Mouse (Mus musculus) embryonic facial prominence, embryonic 11.5 days (tissue): ENCODE data around the gene Psmd13. TPM values are rescaled to one million over a fixed set of nuclear protein-coding genes. Genes with fewer than 3 reads are reported as not detected.
"Not testable (repeated sequence)": the region's sequence is repeated elsewhere in the genome, so short reads cannot be mapped to it uniquely, and the experiment has no call there.

ENCODE experiments used
- ATAC-seq: fragments of 200-750 bp; cut with Nextera tagmentation; replicated peaks from 2 replicates; pipeline ENCODE4 v1.8.0; 2017; ENCODE audit warnings: low read depth; ENCODE audit not compliant: insufficient number of reproducible peaks, low FRiP score, low TSS enrichment
- DNase-seq: peaks from one replicate; pipeline ENCODE4 v3.0.0-alpha.2; 2015; ENCODE audit warnings: low spot score
- H3K27ac ChIP-seq: fragments of 300-500 bp; sonication (generic); replicated peaks from 2 replicates; pipeline ENCODE4 v1.5.1; 2014; ENCODE audit warnings: mild to moderate bottlenecking, low read depth, low read length, control low read depth
- H3K27me3 ChIP-seq: fragments of 300-500 bp; sonication (generic); 2 replicates; pipeline ENCODE4 v1.6.1; 2014; ENCODE audit warnings: mild to moderate bottlenecking, low read length, moderate library complexity, mixed read lengths; ENCODE audit not compliant: control insufficient read depth, insufficient read depth
- H3K36me3 ChIP-seq: fragments of 300-500 bp; sonication (generic); replicated peaks from 2 replicates; pipeline ENCODE4 v1.6.1; 2014; ENCODE audit warnings: low read depth, mild to moderate bottlenecking, low read length, moderate library complexity, mixed read lengths; ENCODE audit not compliant: control insufficient read depth, insufficient read depth
- H3K4me1 ChIP-seq: fragments of 300-500 bp; sonication (generic); 2 replicates; pipeline ENCODE4 v1.6.1; 2014; ENCODE audit warnings: low read length, mixed read lengths; ENCODE audit not compliant: control insufficient read depth, insufficient read depth
- H3K4me2 ChIP-seq: fragments of 300-500 bp; sonication (generic); 2 replicates; pipeline ENCODE4 v1.6.1; 2014; ENCODE audit warnings: low read depth, mild to moderate bottlenecking, control low read depth, low read length, moderate library complexity
- H3K4me3 ChIP-seq: fragments of 300-500 bp; sonication (generic); 2 replicates; pipeline ENCODE4 v1.5.1; 2014; ENCODE audit warnings: low read depth, low read length, control low read depth
- H3K9ac ChIP-seq: fragments of 300-500 bp; sonication (generic); replicated peaks from 2 replicates; pipeline ENCODE4 v1.6.1; 2014; ENCODE audit warnings: mild to moderate bottlenecking, control low read depth, low read length
- H3K9me3 ChIP-seq: fragments of 300-500 bp; sonication (generic); replicated peaks from 2 replicates; pipeline ENCODE4 v1.6.1; 2016; ENCODE audit warnings: mild to moderate bottlenecking, low read length, inconsistent platforms, mixed read lengths; ENCODE audit not compliant: control insufficient read depth
- WGBS: fragments of 180-500 bp; shearing (Covaris S2); extraction: QIAGEN DNeasy Blood & Tissue Kit; methylation state at CpG from one replicate; pipeline ENCODE4 v1.1.7; 2014; 5-methylcytosine and 5-hydroxymethylcytosine counted together
- polyA plus RNA-seq: library from polyadenylated mRNA; unstranded; fragments of >200 nt; fragmentation: Nextera tagmentation; extraction: Ambion mirVana; gene quantifications from 2 replicates; pipeline ENCODE4 v1.2.1, GENCODE M21; 2014

Psmd13 gene
- polyA plus RNA-seq, 1 experiment from 2014 or later: 185 TPM

- H3K36me3 ChIP-seq: peaks cover 12% of the 10 kb centered on the region
- not testable (repeated sequence) for H3K27me3 ChIP-seq
Measured at GRCm38 (mm10) chr7:140890636-140891035, 8.9 kb downstream of the Psmd13 start.

GRCm38 (mm10) chr7:140894031-140894430 is 12.3 kb downstream of the Psmd13 start:
- peaks cover 21% of the 10 kb centered on the region for H3K36me3 ChIP-seq
- WGBS: 92% methylated on average over 7 of the region's 7 CpGs

More at GRCm38 (mm10) chr7:140890636-140891035, 8.9 kb downstream of the Psmd13 start:
- H3K9me3 ChIP-seq, H3K4me1 ChIP-seq, DNase-seq, H3K4me3 ChIP-seq, H3K4me2 ChIP-seq, H3K27ac ChIP-seq, ATAC-seq, H3K9ac ChIP-seq: not testable (repeated sequence)
- WGBS: 95% methylated on average over 16 of the region's 16 CpGs

GRCm38 (mm10) chr7:140894611-140895010 is 12.8 kb downstream of the Psmd13 start:
- ATAC-seq: no peak
- H3K36me3 ChIP-seq: peaks cover 21% of the 10 kb centered on the region

More at GRCm38 (mm10) chr7:140894031-140894430, 12.3 kb downstream of the Psmd13 start:
- Histone ChIP-seq H3K4me1 (no peaks in the 10 kb centered on the region), H3K9ac (no peak overlapping the region), H3K4me3 (no peak overlapping the region), H3K9me3 (no peaks in the 10 kb centered on the region), H3K27me3 (no peaks in the 10 kb centered on the region), H3K4me2 (no peak overlapping the region), H3K27ac (no peak overlapping the region)
- no peak for ATAC-seq
- no peak for DNase-seq

GRCm38 (mm10) chr7:140897863-140898262 is 16.1 kb downstream of the Psmd13 start:
- Histone ChIP-seq H3K4me1 (no peaks in the 10 kb centered on the region), H3K9ac (no peak overlapping the region), H3K4me2 (no peak overlapping the region), H3K36me3 (peaks cover 13% of the 10 kb centered on the region), H3K4me3 (no peak overlapping the region), H3K27ac (no peak overlapping the region), H3K27me3 (no peaks in the 10 kb centered on the region), H3K9me3 (no peaks in the 10 kb centered on the region)
- no peak for DNase-seq
- WGBS: 79% methylated on average over 7 of the region's 7 CpGs
- ATAC-seq: no peak

More at GRCm38 (mm10) chr7:140894611-140895010, 12.8 kb downstream of the Psmd13 start:
- WGBS: 96% methylated on average over 3 of the region's 3 CpGs
- Histone ChIP-seq H3K9ac (no peak overlapping the region), H3K4me1 (no peaks in the 10 kb centered on the region), H3K27ac (no peak overlapping the region), H3K4me3 (no peak overlapping the region), H3K4me2 (no peak overlapping the region), H3K27me3 (no peaks in the 10 kb centered on the region), H3K9me3 (no peaks in the 10 kb centered on the region)
- no peak for DNase-seq

GRCm38 (mm10) chr7:140899121-140899520 is 17.4 kb downstream of the Psmd13 start:
- Histone ChIP-seq H3K27ac (no peak overlapping the region), H3K4me3 (no peak overlapping the region), H3K9ac (no peak overlapping the region), H3K4me2 (no peak overlapping the region), H3K9me3 (no peaks in the 10 kb centered on the region), H3K4me1 (no peaks in the 10 kb centered on the region), H3K27me3 (no peaks in the 10 kb centered on the region), H3K36me3 (peaks cover 13% of the 10 kb centered on the region)
- WGBS: 78% methylated on average over 3 of the region's 3 CpGs
- ATAC-seq: no peak
- no peak for DNase-seq

GRCm38 (mm10) chr7:140900220-140900619 is 18.5 kb downstream of the Psmd13 start, which contains the start of gene Cox8b:
Cox8b (minus strand) TSS chr7:140900446.
- Histone ChIP-seq H3K4me1 (no peaks in the 10 kb centered on the region), H3K27ac (no peak within 1 kb of the TSS), H3K9me3 (no peaks in the 10 kb centered on the region), H3K9ac (no peak within 1 kb of the TSS), H3K4me3 (no peak within 1 kb of the TSS), H3K4me2 (no peak within 1 kb of the TSS), H3K27me3 (no peaks in the 10 kb centered on the region), H3K36me3 (peaks cover 9% of the 10 kb centered on the region)
- DNase-seq (no peak), ATAC-seq (no peak)
- WGBS: 87% methylated on average over 10 of the region's 10 CpGs

- no peaks in the 10 kb centered on the region for H3K9me3 ChIP-seq
- no peak overlapping the region for H3K4me3 ChIP-seq
- peak; percentile 30 for DNase-seq
- peaks cover 5% of the 10 kb centered on the region for H3K36me3 ChIP-seq
- H3K9ac ChIP-seq: no peak overlapping the region
- no peak overlapping the region for H3K27ac ChIP-seq
- no peak overlapping the region for H3K4me2 ChIP-seq
- WGBS: 54% methylated on average over 15 of the region's 15 CpGs
- no peaks in the 10 kb centered on the region for H3K27me3 ChIP-seq
- ATAC-seq: no peak
- no peaks in the 10 kb centered on the region for H3K4me1 ChIP-seq
Measured at GRCm38 (mm10) chr7:140902036-140902875, 20.5 kb downstream of the Psmd13 start.

- 25% methylated on average over 13 of the region's 13 CpGs for WGBS
- Histone ChIP-seq H3K27me3 (no peaks in the 10 kb centered on the region), H3K9me3 (no peaks in the 10 kb centered on the region), H3K4me2 (no peak overlapping the region), H3K36me3 (no peaks in the 10 kb centered on the region; the same call in 1 of the 2 replicates), H3K4me1 (no peaks in the 10 kb centered on the region), H3K27ac (no peak overlapping the region), H3K4me3 (no peak overlapping the region), H3K9ac (0 out of 2 replicates have a peak overlapping the region, but pooled peaks have one; percentile 2)
- 0 out of 2 replicates have a peak, but pooled peaks have one; percentile 44 for ATAC-seq
- peak; percentile 81 for DNase-seq
Measured at GRCm38 (mm10) chr7:140903212-140903611, 21.4 kb downstream of the Psmd13 start.
